Mouse (Mus musculus) cerebellum, postnatal 25 days (tissue): Measurements from ENCODE around the gene B3galnt1.
"Not testable (repeated sequence)": the region's sequence is repeated elsewhere in the genome, so short reads cannot be mapped to it uniquely, and the experiment has no call there.

Experiments
- DNase-seq, 2 experiments: peaks; one replicate each; pipeline ENCODE4 v3.0.0; 2021; ENCODE audit warnings: mixed read lengths in 2 of 2

B3galnt1 gene

DNA sequence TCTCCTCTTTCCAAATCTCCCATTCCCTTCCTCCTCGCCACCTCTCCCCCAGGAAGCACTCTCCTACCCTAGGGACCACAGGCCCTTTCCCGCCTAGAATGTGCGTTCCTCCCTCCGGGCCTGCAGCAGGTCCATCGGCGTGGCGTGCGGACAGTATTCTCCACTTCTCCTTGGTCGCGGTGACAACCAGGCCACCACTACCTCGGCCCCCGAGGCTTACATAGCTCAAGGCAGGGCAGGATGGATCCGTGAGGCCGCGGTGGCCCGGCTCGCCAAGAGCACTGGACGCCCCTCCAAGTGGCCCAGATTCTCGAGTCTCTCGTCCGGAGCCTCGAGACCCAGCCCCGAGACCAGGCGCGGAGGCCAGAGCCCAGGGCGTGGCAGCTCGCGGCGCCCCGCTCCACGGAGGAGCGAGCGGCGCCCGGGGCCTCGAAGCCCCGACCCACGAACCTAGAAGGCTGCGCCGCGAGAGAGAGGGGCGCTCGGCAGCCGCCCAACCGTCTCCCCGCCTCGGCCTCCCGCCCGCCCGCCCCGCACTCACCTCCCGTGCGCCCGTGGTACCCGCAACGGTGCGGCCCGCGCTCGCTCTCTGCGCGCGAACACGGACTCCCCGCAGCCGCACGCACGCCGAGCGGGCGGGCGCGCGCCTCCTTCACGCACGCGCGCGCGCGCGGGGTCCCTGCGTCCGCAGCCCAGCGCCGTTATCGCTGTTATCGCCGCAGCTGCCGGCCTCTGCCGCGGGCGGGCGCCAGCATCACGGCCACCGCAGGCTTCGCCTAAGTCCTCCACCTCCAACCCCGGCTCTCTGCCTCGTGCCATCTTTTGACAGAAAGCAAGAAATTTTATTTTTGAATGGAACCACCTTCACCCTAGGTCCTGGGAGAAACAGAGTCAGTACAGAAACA lies at the start of gene B3galnt1:
B3galnt1 (minus strand) TSS at position 700 of the 905 bp plus-strand sequence.
- DNase-seq, result peak; percentile 79 to 82

DNA sequence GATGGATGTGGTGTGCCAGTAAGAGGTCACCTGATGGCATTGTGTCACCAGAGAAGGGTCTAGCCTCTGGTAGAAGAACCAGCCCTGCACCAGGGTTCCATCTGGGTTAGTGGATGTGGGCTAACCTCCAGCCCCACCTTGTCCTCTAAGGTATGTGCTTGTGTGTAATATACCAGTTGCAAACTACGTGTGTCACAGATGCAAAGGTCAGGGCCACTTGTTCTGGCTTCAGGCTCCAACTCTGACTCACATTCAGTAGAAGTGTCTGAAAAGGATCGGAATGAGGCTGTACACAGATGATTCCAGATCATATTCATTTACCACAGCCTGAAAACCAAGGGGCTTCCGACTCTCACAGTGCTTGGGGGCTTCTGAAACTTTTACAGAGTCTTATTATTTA lies 35.8 kb upstream of the B3galnt1 start:
- DNase-seq, result no peak

DNA sequence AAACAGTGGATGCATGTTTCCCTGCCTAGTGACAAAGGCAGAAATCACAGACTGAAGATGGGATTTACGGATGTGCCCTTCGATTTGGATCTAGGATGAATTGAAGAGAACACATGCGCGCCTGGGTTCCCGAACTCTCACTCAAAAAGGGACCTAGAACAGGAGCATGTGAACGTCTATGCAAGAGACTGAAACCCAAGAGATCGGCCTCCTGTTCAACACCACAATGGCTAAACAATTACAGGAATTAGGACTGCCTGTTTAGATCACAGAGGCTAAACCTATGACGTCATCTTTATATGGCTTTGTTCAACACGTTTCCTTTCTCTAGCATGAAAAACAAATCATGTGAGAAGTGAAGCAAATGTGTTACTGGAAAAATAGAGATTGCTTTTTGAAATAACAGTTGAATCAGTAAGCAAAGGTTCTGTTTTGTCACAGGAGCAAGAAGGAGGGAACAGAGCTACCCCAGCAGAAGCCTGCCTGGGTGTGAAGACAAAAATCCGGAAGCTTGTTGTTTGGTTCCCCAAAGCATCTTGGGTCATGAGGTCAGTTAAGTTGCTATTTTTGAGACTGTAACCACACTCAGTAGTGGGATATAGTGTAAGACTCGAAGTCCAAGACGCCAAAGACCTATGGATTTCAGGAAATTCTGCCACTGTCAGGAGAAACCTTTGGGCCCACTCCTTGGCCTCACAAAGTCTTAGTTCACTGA lies 35.1 kb upstream of the B3galnt1 start:
- DNase-seq, result no peak

- DNase-seq, result no peak
These were observed 28.3 kb upstream of the B3galnt1 start for GRCm38 (mm10) chr3:69626963-69627590.

GRCm38 (mm10) chr3:69626213-69626962 lies 27.6 kb upstream of the B3galnt1 start:
- DNase-seq, result no peak

DNA sequence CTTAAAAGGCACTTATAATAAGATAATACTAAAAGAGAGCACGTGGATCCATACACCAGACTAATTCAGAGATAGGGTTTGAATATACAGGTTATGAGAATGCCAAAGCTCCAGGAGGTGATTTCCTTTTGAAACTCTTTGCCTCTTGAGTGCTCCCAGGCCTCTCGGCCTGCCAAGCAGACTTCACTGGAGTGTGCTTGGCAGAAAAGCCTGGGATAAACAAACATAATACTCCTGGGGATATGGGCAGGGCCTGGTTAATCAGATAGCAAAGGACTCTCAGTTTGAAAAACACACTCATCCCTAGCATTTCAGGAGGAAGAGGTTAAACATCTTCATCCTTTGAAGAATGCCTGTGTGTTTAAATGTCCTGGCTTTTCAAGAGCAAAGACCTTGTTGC lies 25.4 kb upstream of the B3galnt1 start:
- DNase-seq, result no peak

DNA sequence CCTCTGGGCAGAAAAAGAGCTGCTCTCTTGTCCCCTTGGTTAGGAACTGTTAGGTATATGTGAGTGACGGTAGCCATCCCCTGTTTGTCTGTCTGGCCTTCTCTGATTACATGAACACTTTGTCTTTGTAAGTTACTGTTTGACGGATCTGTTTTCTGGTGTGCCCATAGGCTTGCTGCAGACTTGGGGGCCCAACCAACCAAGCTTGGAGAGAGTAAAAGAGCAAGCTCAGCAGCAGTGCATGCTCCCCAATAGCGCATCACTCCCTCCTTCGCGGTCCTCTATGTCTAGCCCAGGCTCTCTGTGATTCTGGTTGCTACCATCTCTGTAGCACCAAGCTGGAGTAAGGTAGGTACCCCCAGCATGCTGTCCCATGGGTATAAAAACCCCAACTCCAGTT lies 9.1 kb upstream of the B3galnt1 start:
- no peak for DNase-seq

DNA sequence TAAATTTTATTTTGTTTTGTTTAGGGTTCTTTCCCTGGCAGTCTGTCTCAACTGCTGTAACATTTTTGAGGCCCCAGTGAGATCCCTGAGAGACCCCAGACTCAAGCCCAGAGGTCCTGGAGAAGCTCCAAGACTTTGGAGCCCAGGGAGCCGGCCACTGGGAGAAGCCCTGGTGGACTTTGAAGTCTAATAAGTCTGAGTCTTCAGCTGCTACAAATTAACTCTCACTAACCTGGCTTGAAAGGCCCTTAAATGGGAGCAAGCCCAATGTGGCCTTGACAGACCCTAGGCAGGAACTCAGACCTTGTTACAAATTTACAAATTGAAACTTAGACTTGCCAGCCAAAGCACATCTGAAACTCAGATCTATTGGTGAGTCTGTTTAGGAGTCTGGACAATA lies 8.7 kb upstream of the B3galnt1 start:
- DNase-seq, result no peak

DNA sequence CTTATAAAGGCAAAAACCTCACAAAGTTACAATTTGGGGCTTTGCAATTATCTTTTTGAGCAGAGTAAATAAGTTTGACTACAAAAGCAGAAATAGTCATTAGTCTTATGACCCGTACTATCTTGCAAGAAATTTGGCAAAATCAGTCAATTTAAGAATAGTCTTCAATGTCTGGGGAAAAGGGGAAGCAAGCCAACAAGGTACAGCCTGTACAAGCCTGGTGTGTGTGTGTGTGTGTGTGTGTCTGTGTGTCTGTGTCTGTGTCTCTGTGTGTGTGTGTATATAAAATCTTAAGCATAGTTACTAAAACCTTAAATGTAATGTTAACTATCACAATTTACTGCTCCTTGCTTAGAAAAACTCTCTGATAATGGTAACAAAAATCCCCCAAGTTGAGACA lies 8.2 kb upstream of the B3galnt1 start:
- no peak for DNase-seq

- DNase-seq, result peak in 1 of 2 experiments; percentile 61
These were observed 373 bp upstream of the B3galnt1 start for GRCm38 (mm10) chr3:69599166-69599500.

DNA sequence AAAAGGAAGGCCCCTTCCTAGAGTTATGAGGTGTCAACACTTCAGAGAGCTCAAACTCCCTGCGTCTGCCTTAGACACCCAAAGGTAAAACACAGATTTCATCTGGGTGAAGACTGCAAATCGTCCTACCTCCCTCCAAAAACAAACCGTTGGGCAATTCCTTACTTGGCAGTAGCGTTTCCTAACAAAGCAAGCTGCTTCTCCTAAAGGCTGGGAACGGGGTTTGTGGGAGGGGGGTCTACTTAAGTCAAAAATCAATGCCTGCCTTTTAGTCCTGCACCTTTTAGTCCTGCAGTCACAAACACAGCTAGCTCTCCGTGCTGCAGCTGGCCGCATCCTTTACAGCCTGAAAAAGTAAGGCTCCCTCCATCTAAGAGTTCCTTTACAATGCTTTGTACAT lies 944 bp downstream of the B3galnt1 start:
- DNase-seq, result no peak

DNA sequence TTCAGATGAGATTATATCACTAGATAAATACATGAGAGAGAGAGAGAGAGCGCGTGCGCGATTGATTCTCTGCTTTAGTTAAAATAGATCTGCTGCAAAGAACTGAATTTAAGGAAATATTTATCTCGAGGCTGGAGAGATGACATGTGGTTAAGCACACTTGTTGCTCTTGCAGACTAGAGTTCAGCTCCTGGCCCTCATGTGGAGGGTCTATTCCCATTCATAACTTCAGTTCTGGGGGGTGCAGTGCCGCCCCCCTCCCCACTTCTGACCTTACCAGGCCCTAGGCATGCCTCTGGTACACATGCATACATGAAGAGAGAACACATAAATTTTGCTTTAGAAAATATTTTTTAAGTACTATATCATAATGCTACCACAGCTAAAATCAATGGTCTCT lies 1.5 kb downstream of the B3galnt1 start:
- no peak for DNase-seq

- no peak for DNase-seq
These were observed 2.6 kb downstream of the B3galnt1 start for GRCm38 (mm10) chr3:69596116-69596515.

DNA sequence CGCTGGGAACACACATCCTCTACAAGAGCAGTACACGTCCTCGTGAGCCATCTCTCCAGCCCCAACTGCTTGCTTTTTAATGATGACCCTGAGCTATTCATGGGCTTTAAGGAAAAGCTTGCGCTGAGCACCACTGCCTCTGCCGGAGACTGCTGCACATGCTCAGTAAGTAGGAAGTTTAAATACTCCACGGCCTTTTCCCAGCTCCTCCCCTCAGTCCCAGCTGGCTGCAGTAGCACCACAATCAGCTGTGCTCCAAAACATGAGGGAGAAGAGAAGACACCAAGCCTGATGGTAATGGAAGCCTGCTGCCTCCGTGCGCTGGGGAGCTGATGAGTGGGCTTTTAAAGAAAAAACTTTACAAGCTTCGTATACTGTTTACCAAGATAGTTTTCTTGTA lies 4.7 kb downstream of the B3galnt1 start:
- no peak for DNase-seq

- DNase-seq, result no peak
These were observed 5.3 kb downstream of the B3galnt1 start for GRCm38 (mm10) chr3:69593426-69593825.

GRCm38 (mm10) chr3:69588101-69588760 lies 10.5 kb downstream of the B3galnt1 start:
- DNase-seq, result no peak

GRCm38 (mm10) chr3:69583798-69584197 lies 15.0 kb downstream of the B3galnt1 start:
- no peak for DNase-seq

DNA sequence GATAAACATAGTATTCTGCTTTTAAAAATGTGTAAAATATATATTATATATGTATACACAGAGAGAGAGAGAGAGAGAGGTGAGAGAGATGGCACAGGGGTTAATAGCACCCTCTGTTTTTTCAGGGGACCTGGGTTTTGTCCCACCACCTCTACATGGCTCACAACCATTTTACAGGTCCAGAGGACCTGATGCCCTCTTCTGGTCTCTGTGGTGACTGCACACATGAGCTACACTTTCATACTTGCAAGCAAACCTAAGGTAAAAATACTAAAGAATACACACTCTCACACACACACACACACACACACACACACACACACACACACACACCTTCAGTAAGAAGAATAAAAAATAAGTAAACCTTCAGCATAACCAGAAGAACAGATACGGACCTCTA lies 20.0 kb downstream of the B3galnt1 start:
- no peak for DNase-seq

DNA sequence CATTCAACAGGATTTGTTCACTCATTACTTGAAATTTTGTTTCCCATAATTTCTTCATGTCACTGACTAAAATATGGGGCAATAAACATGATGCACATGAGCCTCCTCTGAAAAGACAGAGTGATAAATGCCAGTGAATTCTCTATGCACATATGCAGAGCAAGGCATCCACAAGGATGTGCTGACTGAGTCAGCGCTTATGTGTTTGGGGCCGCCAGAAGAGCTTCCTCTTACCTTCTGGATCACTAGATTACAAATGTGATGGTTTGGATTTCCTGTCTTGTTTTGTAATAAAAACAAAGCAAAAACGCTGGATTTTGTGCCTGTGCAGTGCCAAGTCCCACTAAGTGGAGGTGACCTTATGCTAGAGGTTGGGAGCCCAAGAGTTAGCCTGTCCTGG lies 22.0 kb downstream of the B3galnt1 start:
- no peak for DNase-seq

GRCm38 (mm10) chr3:69575577-69575976 lies 23.2 kb downstream of the B3galnt1 start:
- DNase-seq, result no peak

DNA sequence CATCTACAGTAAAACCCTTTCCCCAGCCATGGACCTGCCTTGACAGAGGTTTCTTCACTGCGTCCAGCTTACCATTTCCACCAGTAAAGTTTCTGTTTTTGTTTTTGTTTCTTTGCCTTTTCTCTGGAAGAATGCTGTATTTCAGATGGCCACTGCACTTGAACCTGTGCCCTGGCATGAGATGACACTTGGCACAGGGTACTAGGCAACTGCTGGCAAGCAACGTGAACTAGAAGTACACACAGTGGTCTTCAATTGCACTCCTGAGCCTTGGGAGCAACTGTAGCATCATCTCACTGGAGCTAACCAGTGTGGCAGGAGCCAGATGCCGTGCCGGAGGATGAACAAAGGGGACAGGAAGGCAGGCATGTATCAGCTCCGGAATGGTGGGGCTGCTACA lies 26.2 kb downstream of the B3galnt1 start:
- peak; percentile 36 to 47 for DNase-seq

DNA sequence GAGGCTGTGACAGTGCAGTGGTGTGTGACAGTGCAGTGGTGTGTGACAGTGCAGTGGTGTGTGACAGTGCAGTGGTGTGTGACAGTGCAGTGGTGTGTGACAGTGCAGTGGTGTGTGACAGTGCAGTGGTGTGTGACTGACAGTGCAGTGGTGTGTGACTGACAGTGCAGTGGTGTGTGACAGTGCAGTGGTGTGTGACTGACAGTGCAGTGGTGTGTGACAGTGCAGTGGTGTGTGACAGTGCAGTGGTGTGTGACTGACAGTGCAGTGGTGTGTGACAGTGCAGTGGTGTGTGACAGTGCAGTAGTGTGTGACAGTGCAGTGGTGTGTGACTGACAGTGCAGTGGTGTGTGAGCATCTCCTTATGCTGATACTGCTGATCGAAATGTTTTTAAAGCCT lies 33.2 kb downstream of the B3galnt1 start:
- DNase-seq, result not testable (repeated sequence)
